Mouse (Mus musculus): ENCODE measurements around the gene Rtbdn. TPM values are rescaled to one million over a fixed set of nuclear protein-coding genes. Genes with fewer than 3 reads are reported as not detected.

Rtbdn gene
- polyA plus RNA-seq, 1 experiment from 2014 or later: 0.58 TPM

- H3K36me3 ChIP-seq: 0 out of 2 replicates have a peak, but pooled peaks cover 5% of the 10 kb centered on the region
- H3K4me1 ChIP-seq: peaks cover 32% of the 10 kb centered on the region
- H3K27ac ChIP-seq: no peak overlapping the region
- 85% methylated on average over 6 of the region's 6 CpGs for WGBS
- no peaks in the 10 kb centered on the region for H3K9me3 ChIP-seq (replicated peaks)
- DNase-seq (ENCODE audit: low spot score): no peak
- no peak overlapping the region for H3K4me3 ChIP-seq
- peaks cover 70% of the 10 kb centered on the region for H3K27me3 ChIP-seq (ENCODE audit: low read depth, poor library complexity, severe bottlenecking)
Measured at GRCm38 (mm10) chr8:84910551-84910950, 36.2 kb upstream of the Rtbdn start.

- WGBS: 83% methylated on average over 9 of the region's 9 CpGs
- Histone ChIP-seq H3K4me1 (peaks cover 32% of the 10 kb centered on the region), H3K36me3 (0 out of 2 replicates have a peak, but pooled peaks cover 5% of the 10 kb centered on the region), H3K4me3 (peak overlapping the region; percentile 52), H3K9me3 (replicated peaks) (no peaks in the 10 kb centered on the region), H3K27ac (no peak overlapping the region), H3K27me3 (ENCODE audit: low read depth, poor library complexity, severe bottlenecking) (peaks cover 83% of the 10 kb centered on the region)
- no peak for DNase-seq (ENCODE audit: low spot score)
Measured at GRCm38 (mm10) chr8:84911854-84912253, 34.9 kb upstream of the Rtbdn start.

GRCm38 (mm10) chr8:84912391-84912790, 34.4 kb upstream of the Rtbdn start:
- Histone ChIP-seq H3K4me3 (peak overlapping the region; percentile 52), H3K27ac (no peak overlapping the region), H3K27me3 (ENCODE audit: low read depth, poor library complexity, severe bottlenecking) (peaks cover 88% of the 10 kb centered on the region), H3K36me3 (0 out of 2 replicates have a peak, but pooled peaks cover 5% of the 10 kb centered on the region), H3K4me1 (peaks cover 32% of the 10 kb centered on the region), H3K9me3 (replicated peaks) (no peaks in the 10 kb centered on the region)
- 18% methylated on average over 27 of the region's 27 CpGs for WGBS
- no peak for DNase-seq (ENCODE audit: low spot score)

- Histone ChIP-seq H3K27me3 (ENCODE audit: low read depth, poor library complexity, severe bottlenecking) (peaks cover 95% of the 10 kb centered on the region), H3K4me1 (peaks cover 31% of the 10 kb centered on the region), H3K27ac (no peak overlapping the region), H3K9me3 (replicated peaks) (no peaks in the 10 kb centered on the region), H3K4me3 (peak overlapping the region; percentile 52), H3K36me3 (0 out of 2 replicates have a peak, but pooled peaks cover 5% of the 10 kb centered on the region)
- 2% methylated on average over 55 of the region's 55 CpGs for WGBS
- peak; percentile 78 for DNase-seq (ENCODE audit: low spot score)
Measured at GRCm38 (mm10) chr8:84912895-84913501, 33.8 kb upstream of the Rtbdn start.

- 19% methylated on average over 9 of the region's 9 CpGs for WGBS
- Histone ChIP-seq H3K36me3 (0 out of 2 replicates have a peak, but pooled peaks cover 5% of the 10 kb centered on the region), H3K27ac (no peak overlapping the region), H3K9me3 (replicated peaks) (no peaks in the 10 kb centered on the region), H3K4me1 (peaks cover 29% of the 10 kb centered on the region), H3K4me3 (peak overlapping the region; percentile 52), H3K27me3 (ENCODE audit: low read depth, poor library complexity, severe bottlenecking) (peaks cover 100% of the 10 kb centered on the region)
- no peak for DNase-seq (ENCODE audit: low spot score)
Measured at GRCm38 (mm10) chr8:84913502-84913900, 33.3 kb upstream of the Rtbdn start.

- H3K36me3 ChIP-seq: 0 out of 2 replicates have a peak, but pooled peaks cover 5% of the 10 kb centered on the region
- 38% methylated on average over 4 of the region's 4 CpGs for WGBS
- H3K9me3 ChIP-seq (replicated peaks): no peaks in the 10 kb centered on the region
- peaks cover 100% of the 10 kb centered on the region for H3K27me3 ChIP-seq (ENCODE audit: low read depth, poor library complexity, severe bottlenecking)
- no peak overlapping the region for H3K27ac ChIP-seq
- DNase-seq (ENCODE audit: low spot score): no peak
- H3K4me3 ChIP-seq: no peak overlapping the region
- H3K4me1 ChIP-seq: peaks cover 28% of the 10 kb centered on the region
Measured at GRCm38 (mm10) chr8:84913960-84914359, 32.8 kb upstream of the Rtbdn start.

GRCm38 (mm10) chr8:84915269-84915668, 31.5 kb upstream of the Rtbdn start:
- Histone ChIP-seq H3K4me1 (peaks cover 17% of the 10 kb centered on the region), H3K9me3 (replicated peaks) (no peaks in the 10 kb centered on the region), H3K4me3 (no peak overlapping the region), H3K27me3 (ENCODE audit: low read depth, poor library complexity, severe bottlenecking) (peaks cover 99% of the 10 kb centered on the region), H3K27ac (no peak overlapping the region), H3K36me3 (0 out of 2 replicates have a peak, but pooled peaks cover 5% of the 10 kb centered on the region)
- DNase-seq (ENCODE audit: low spot score): no peak
- WGBS: 88% methylated on average over 8 of the region's 8 CpGs

GRCm38 (mm10) chr8:84917781-84918180, 29.0 kb upstream of the Rtbdn start:
- Histone ChIP-seq H3K27me3 (ENCODE audit: low read depth, poor library complexity, severe bottlenecking) (peaks cover 85% of the 10 kb centered on the region), H3K9me3 (replicated peaks) (no peaks in the 10 kb centered on the region), H3K4me3 (no peak overlapping the region), H3K36me3 (no peaks in the 10 kb centered on the region), H3K4me1 (peaks cover 8% of the 10 kb centered on the region), H3K27ac (no peak overlapping the region)
- DNase-seq (ENCODE audit: low spot score): no peak
- WGBS: 26% methylated on average over 20 of the region's 20 CpGs

- peaks cover 79% of the 10 kb centered on the region for H3K27me3 ChIP-seq (ENCODE audit: low read depth, poor library complexity, severe bottlenecking)
- no peaks in the 10 kb centered on the region; the same call in 1 of the 2 replicates for H3K4me1 ChIP-seq
- no peak overlapping the region for H3K4me3 ChIP-seq
- H3K27ac ChIP-seq: no peak overlapping the region
- 92% methylated on average over 15 of the region's 15 CpGs for WGBS
- DNase-seq (ENCODE audit: low spot score): no peak
- no peaks in the 10 kb centered on the region for H3K9me3 ChIP-seq (replicated peaks)
- H3K36me3 ChIP-seq: no peaks in the 10 kb centered on the region
Measured at GRCm38 (mm10) chr8:84918646-84919045, 28.1 kb upstream of the Rtbdn start.

GRCm38 (mm10) chr8:84921596-84921995, 25.2 kb upstream of the Rtbdn start:
- peaks cover 65% of the 10 kb centered on the region for H3K27me3 ChIP-seq (ENCODE audit: low read depth, poor library complexity, severe bottlenecking)
- no peak overlapping the region for H3K27ac ChIP-seq
- H3K9me3 ChIP-seq (replicated peaks): no peaks in the 10 kb centered on the region
- DNase-seq (ENCODE audit: low spot score): no peak
- H3K4me3 ChIP-seq: no peak overlapping the region
- no peaks in the 10 kb centered on the region; the same call in 1 of the 2 replicates for H3K4me1 ChIP-seq
- 86% methylated on average over 2 of the region's 2 CpGs for WGBS
- no peaks in the 10 kb centered on the region for H3K36me3 ChIP-seq

- H3K36me3 ChIP-seq: no peaks in the 10 kb centered on the region
- no peak overlapping the region for H3K27ac ChIP-seq
- H3K4me3 ChIP-seq: no peak overlapping the region
- DNase-seq (ENCODE audit: low spot score): no peak
- H3K4me1 ChIP-seq: peaks cover 11% of the 10 kb centered on the region
- 71% methylated on average over 7 of the region's 7 CpGs for WGBS
- peaks cover 64% of the 10 kb centered on the region for H3K27me3 ChIP-seq (ENCODE audit: low read depth, poor library complexity, severe bottlenecking)
- no peaks in the 10 kb centered on the region for H3K9me3 ChIP-seq (replicated peaks)
Measured at GRCm38 (mm10) chr8:84925557-84925956, 21.2 kb upstream of the Rtbdn start.

GRCm38 (mm10) chr8:84927513-84927912, 19.3 kb upstream of the Rtbdn start:
- Histone ChIP-seq H3K4me3 (no peak overlapping the region), H3K9me3 (replicated peaks) (no peaks in the 10 kb centered on the region), H3K4me1 (peaks cover 11% of the 10 kb centered on the region), H3K27ac (no peak overlapping the region), H3K36me3 (no peaks in the 10 kb centered on the region), H3K27me3 (ENCODE audit: low read depth, poor library complexity, severe bottlenecking) (peaks cover 74% of the 10 kb centered on the region)
- DNase-seq (ENCODE audit: low spot score): no peak
- 88% methylated on average over 1 of the region's 1 CpGs for WGBS

GRCm38 (mm10) chr8:84928456-84929306, 18.1 kb upstream of the Rtbdn start:
- DNase-seq (ENCODE audit: low spot score): peak; percentile 85
- 4% methylated on average over 48 of the region's 52 CpGs for WGBS
- Histone ChIP-seq H3K27me3 (ENCODE audit: low read depth, poor library complexity, severe bottlenecking) (peaks cover 77% of the 10 kb centered on the region), H3K4me1 (peaks cover 11% of the 10 kb centered on the region), H3K4me3 (peak overlapping the region; percentile 51), H3K36me3 (no peaks in the 10 kb centered on the region), H3K27ac (no peak overlapping the region), H3K9me3 (replicated peaks) (no peaks in the 10 kb centered on the region)

All from limb, embryonic 10.5 days (tissue).